Mouse (Mus musculus): ENCODE measurements at regions not wholly inside any gene's neighbourhood (a gene's known extent, or its start where the extent isn't known, plus 50 kb on each side); places are given as distances from the start of the nearest gene placed in this dataset.

DNA sequence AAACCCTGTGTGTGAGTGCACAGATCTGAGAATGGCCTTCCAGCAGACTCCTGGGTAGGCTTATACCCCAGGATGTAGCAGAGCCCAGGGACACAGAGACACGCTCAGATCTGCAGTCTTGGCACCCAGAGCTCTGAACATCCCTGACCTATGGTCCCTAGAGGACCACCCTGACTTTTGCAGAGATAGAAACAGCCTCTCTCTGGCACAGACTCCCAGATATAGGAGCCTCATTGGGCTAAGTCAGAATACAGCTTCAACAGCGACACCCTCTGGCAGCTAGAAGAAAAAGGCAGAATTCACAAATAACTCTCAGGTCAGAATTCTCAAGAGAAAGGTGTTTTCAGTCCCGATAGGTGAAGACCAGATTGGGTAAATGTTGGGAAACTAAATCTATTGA is 115.3 kb upstream of the Clint1 start:
- Histone ChIP-seq H3K9ac (no peak overlapping the region), H3K27ac (no peak overlapping the region), H3K9me3 (no peaks in the 10 kb centered on the region), H3K4me2 (no peak overlapping the region), H3K4me3 (no peak overlapping the region), H3K36me3 (no peaks in the 10 kb centered on the region), H3K4me1 (no peaks in the 10 kb centered on the region), H3K27me3 (no peaks in the 10 kb centered on the region)
- WGBS, result 21% methylated on average over 3 of the region's 3 CpGs
- ATAC-seq (ENCODE audit: borderline replicate concordance, extremely low read depth, low FRiP score, low TSS enrichment), result no peak

DNA sequence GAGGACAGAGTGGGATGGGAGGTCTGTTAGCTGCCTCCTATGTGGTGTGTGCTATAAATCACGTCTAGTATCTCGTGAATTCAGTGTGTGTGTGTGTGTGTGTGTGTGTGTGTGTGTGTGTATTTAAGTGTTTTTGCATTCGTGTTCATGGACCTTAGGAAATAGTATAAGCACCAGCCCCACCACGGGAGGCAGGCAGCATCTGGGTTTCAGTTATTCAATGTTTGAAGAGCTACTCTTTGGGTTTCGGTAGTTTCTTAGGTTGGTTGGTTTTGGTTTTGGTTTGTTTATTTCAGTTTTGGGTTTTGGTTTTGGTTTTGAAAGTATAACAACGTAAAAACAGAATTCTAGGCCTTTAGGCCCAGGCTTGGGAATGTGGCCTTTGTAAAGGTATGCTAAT is 113.5 kb upstream of the Clint1 start:
- no peaks in the 10 kb centered on the region for H3K4me1 ChIP-seq
- H3K4me3 ChIP-seq, result no peak overlapping the region
- H3K4me2 ChIP-seq, result no peak overlapping the region
- H3K27me3 ChIP-seq, result no peaks in the 10 kb centered on the region
- H3K36me3 ChIP-seq, result no peaks in the 10 kb centered on the region
- 72% methylated on average over 6 of the region's 6 CpGs for WGBS
- no peak overlapping the region for H3K9ac ChIP-seq
- no peak overlapping the region for H3K27ac ChIP-seq
- ATAC-seq (ENCODE audit: borderline replicate concordance, extremely low read depth, low FRiP score, low TSS enrichment), result no peak
- H3K9me3 ChIP-seq, result no peaks in the 10 kb centered on the region

DNA sequence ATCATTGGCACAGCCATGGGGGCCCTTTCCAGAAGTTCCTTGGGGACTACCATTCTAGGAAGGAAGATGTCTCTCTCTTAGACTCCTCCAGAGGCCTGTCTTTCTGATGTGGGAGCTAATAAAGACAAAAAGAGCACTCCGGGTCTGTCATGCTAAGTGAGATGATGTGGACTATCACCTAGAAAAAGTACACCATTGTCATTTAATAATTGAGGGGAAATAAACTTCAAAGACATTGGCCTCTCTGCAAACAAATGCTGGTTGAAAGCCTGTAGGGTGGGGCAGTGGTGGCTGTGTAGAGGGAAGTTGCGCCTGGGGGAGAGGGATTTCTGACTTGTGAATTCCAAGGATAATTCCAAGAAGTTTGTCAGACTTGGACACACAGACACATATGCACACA is 105.9 kb upstream of the Clint1 start:
- Histone ChIP-seq H3K4me2 (no peak overlapping the region), H3K27me3 (no peaks in the 10 kb centered on the region), H3K36me3 (no peaks in the 10 kb centered on the region), H3K27ac (no peak overlapping the region), H3K4me1 (no peaks in the 10 kb centered on the region), H3K4me3 (no peak overlapping the region), H3K9ac (no peak overlapping the region), H3K9me3 (no peaks in the 10 kb centered on the region)
- 67% methylated on average over 2 of the region's 2 CpGs for WGBS
- no peak for ATAC-seq (ENCODE audit: borderline replicate concordance, extremely low read depth, low FRiP score, low TSS enrichment)

GRCm38 (mm10) chr11:45750249-45750648 is 101.6 kb upstream of the Clint1 start:
- Histone ChIP-seq H3K4me2 (no peak overlapping the region), H3K36me3 (no peaks in the 10 kb centered on the region), H3K4me1 (no peaks in the 10 kb centered on the region), H3K27me3 (no peaks in the 10 kb centered on the region), H3K9ac (no peak overlapping the region), H3K9me3 (no peaks in the 10 kb centered on the region), H3K27ac (no peak overlapping the region), H3K4me3 (no peak overlapping the region)
- no peak for ATAC-seq (ENCODE audit: borderline replicate concordance, extremely low read depth, low FRiP score, low TSS enrichment)
- 67% methylated on average over 2 of the region's 2 CpGs for WGBS

- no peak overlapping the region for H3K9ac ChIP-seq
- ATAC-seq (ENCODE audit: borderline replicate concordance, extremely low read depth, low FRiP score, low TSS enrichment), result no peak
- H3K36me3 ChIP-seq, result no peaks in the 10 kb centered on the region
- no peaks in the 10 kb centered on the region for H3K27me3 ChIP-seq
- WGBS, result 43% methylated on average over 1 of the region's 1 CpGs
- no peak overlapping the region for H3K4me2 ChIP-seq
- H3K4me1 ChIP-seq, result no peaks in the 10 kb centered on the region
- no peak overlapping the region for H3K27ac ChIP-seq
- no peak overlapping the region for H3K4me3 ChIP-seq
- no peaks in the 10 kb centered on the region for H3K9me3 ChIP-seq
These were observed 99.6 kb upstream of the Clint1 start for GRCm38 (mm10) chr11:45752237-45752636.

DNA sequence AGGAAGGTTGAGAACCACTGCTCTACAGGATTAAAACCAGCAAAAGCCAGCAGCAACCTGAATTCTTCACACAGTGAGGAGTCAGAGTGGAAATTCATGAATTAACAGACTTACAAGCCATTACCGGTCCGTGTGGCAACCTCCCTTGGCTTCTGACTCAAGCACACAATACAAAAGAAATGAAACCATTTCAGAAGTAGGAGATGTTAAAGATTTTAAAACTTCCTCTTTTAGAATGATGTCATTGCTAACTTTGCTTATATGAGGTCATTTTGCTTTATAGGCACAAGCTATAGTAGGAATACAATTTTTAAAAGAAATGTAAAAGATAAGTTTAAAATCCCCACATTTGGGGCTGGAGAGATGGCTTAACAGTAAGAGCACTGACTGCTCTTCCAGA is 99.1 kb upstream of the Clint1 start:
- H3K4me1 ChIP-seq, result no peaks in the 10 kb centered on the region
- no peak overlapping the region for H3K9ac ChIP-seq
- H3K9me3 ChIP-seq, result no peaks in the 10 kb centered on the region
- H3K4me2 ChIP-seq, result no peak overlapping the region
- no peak overlapping the region for H3K27ac ChIP-seq
- H3K36me3 ChIP-seq, result no peaks in the 10 kb centered on the region
- H3K4me3 ChIP-seq, result no peak overlapping the region
- no peaks in the 10 kb centered on the region for H3K27me3 ChIP-seq
- ATAC-seq (ENCODE audit: borderline replicate concordance, extremely low read depth, low FRiP score, low TSS enrichment), result no peak
- WGBS, result 67% methylated on average over 2 of the region's 2 CpGs

DNA sequence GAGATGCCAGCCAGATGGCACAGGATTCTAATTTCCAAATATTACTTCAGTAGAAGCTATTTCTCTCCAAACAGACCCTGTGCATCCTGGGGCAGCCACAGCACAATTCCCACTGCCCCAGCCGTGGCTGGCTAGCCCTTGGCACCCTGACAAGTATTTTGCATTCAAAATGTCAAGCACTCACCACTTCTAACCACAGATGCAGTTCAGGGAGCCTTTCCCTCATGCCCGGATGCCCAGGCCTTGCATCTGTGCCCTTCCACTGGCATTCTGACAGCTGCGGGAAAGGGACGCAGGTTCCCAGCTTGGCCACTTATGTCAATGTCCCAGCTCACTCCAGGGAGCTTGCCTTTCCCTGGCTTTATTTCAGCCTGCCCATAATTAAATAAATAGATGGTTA is 84.8 kb upstream of the Clint1 start:
- WGBS, result 64% methylated on average over 4 of the region's 4 CpGs

DNA sequence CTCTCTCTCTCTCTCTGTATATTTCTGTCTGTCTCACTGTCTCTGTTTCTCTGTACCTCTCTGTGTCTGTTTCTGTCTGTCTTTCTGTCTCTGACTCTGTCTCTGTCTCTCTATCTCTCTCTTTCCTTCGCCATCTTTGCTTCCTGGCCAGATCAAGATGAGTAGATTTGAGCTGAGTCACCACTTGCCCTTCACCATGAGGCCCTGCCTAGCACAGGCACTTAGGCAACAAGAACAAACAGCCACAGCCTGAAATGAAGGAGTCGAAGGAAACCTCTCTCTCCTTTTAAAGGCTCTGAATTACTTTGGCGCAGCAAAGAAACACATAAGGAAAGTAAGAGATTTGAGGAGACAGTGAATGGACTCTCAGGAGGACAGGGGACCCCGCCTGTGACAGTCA is 69.4 kb upstream of the Clint1 start:
- no peak overlapping the region for H3K27ac ChIP-seq
- no peaks in the 10 kb centered on the region for H3K4me1 ChIP-seq
- no peaks in the 10 kb centered on the region for H3K27me3 ChIP-seq
- ATAC-seq (ENCODE audit: borderline replicate concordance, extremely low read depth, low FRiP score, low TSS enrichment), result no peak
- no peak overlapping the region for H3K9ac ChIP-seq
- no peak overlapping the region for H3K4me3 ChIP-seq
- no peaks in the 10 kb centered on the region for H3K36me3 ChIP-seq
- no peak overlapping the region for H3K4me2 ChIP-seq
- 67% methylated on average over 4 of the region's 4 CpGs for WGBS
- no peaks in the 10 kb centered on the region for H3K9me3 ChIP-seq

More for the DNA sequence above, 84.8 kb upstream of the Clint1 start:
- Histone ChIP-seq H3K4me2 (no peak overlapping the region), H3K9me3 (no peaks in the 10 kb centered on the region), H3K27me3 (no peaks in the 10 kb centered on the region), H3K4me3 (no peak overlapping the region), H3K9ac (no peak overlapping the region), H3K27ac (no peak overlapping the region), H3K36me3 (no peaks in the 10 kb centered on the region), H3K4me1 (no peaks in the 10 kb centered on the region)
- no peak for ATAC-seq (ENCODE audit: borderline replicate concordance, extremely low read depth, low FRiP score, low TSS enrichment)

- no peak overlapping the region for H3K4me2 ChIP-seq
- no peaks in the 10 kb centered on the region for H3K9me3 ChIP-seq
- H3K9ac ChIP-seq, result no peak overlapping the region
- no peak overlapping the region for H3K27ac ChIP-seq
- no peak for ATAC-seq (ENCODE audit: borderline replicate concordance, extremely low read depth, low FRiP score, low TSS enrichment)
- H3K36me3 ChIP-seq, result no peaks in the 10 kb centered on the region
- 0 out of 2 replicates have a peak, but pooled peaks cover 9% of the 10 kb centered on the region for H3K4me1 ChIP-seq
- no peak overlapping the region for H3K4me3 ChIP-seq
- WGBS, result 86% methylated on average over 9 of the region's 9 CpGs
- H3K27me3 ChIP-seq, result no peaks in the 10 kb centered on the region
These were observed 66.0 kb upstream of the Clint1 start for GRCm38 (mm10) chr11:45785806-45786205.

- no peak overlapping the region for H3K27ac ChIP-seq
- H3K36me3 ChIP-seq, result no peaks in the 10 kb centered on the region
- H3K4me3 ChIP-seq, result no peak overlapping the region
- WGBS, result 89% methylated on average over 5 of the region's 5 CpGs
- no peaks in the 10 kb centered on the region for H3K27me3 ChIP-seq
- 0 out of 2 replicates have a peak, but pooled peaks cover 10% of the 10 kb centered on the region for H3K4me1 ChIP-seq
- no peak overlapping the region for H3K9ac ChIP-seq
- H3K4me2 ChIP-seq, result no peak overlapping the region
- H3K9me3 ChIP-seq, result no peaks in the 10 kb centered on the region
- no peak for ATAC-seq (ENCODE audit: borderline replicate concordance, extremely low read depth, low FRiP score, low TSS enrichment)
These were observed 64.4 kb upstream of the Clint1 start for GRCm38 (mm10) chr11:45787408-45787807.

GRCm38 (mm10) chr11:45789886-45790285 is 62.0 kb upstream of the Clint1 start:
- no peaks in the 10 kb centered on the region for H3K27me3 ChIP-seq
- WGBS, result 57% methylated on average over 3 of the region's 3 CpGs
- H3K27ac ChIP-seq, result no peak overlapping the region
- H3K36me3 ChIP-seq, result no peaks in the 10 kb centered on the region
- no peak overlapping the region for H3K4me3 ChIP-seq
- H3K9me3 ChIP-seq, result no peaks in the 10 kb centered on the region
- no peak overlapping the region for H3K9ac ChIP-seq
- no peak for ATAC-seq (ENCODE audit: borderline replicate concordance, extremely low read depth, low FRiP score, low TSS enrichment)
- no peak overlapping the region for H3K4me2 ChIP-seq
- 0 out of 2 replicates have a peak, but pooled peaks cover 10% of the 10 kb centered on the region for H3K4me1 ChIP-seq

- H3K4me3 ChIP-seq, result no peak overlapping the region
- no peak; the same call in 1 of the 2 replicates for ATAC-seq (ENCODE audit: borderline replicate concordance, extremely low read depth, low FRiP score, low TSS enrichment)
- H3K27ac ChIP-seq, result no peak overlapping the region
- H3K4me2 ChIP-seq, result no peak overlapping the region
- 69% methylated on average over 8 of the region's 8 CpGs for WGBS
- no peak overlapping the region for H3K9ac ChIP-seq
- H3K27me3 ChIP-seq, result no peaks in the 10 kb centered on the region
- H3K36me3 ChIP-seq, result no peaks in the 10 kb centered on the region
- H3K9me3 ChIP-seq, result no peaks in the 10 kb centered on the region
- peaks cover 10% of the 10 kb centered on the region; the same call in 1 of the 2 replicates for H3K4me1 ChIP-seq
These were observed 61.3 kb upstream of the Clint1 start for GRCm38 (mm10) chr11:45790504-45790903.

DNA sequence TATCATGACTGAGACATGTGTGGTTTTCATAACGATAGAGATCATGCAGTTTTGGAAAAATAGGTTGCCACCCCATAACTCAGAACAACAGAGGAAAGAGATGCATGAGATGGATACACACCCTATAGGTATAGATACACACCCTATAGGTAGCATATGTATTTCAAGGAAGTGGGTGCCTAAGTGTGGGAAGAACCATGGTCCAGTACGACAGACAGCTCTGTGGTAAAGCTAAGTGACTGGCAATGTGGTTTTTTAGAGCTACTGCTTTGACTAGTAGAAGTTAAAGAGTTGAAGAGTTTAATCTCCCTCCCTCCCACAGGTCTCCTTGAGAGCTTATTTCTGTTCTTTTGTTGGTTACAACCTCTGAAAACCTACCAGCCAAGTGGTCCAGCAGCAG is 60.2 kb upstream of the Clint1 start:
- Histone ChIP-seq H3K36me3 (no peaks in the 10 kb centered on the region), H3K9me3 (no peaks in the 10 kb centered on the region), H3K27ac (no peak overlapping the region), H3K27me3 (no peaks in the 10 kb centered on the region), H3K4me2 (no peak overlapping the region), H3K4me3 (no peak overlapping the region), H3K9ac (no peak overlapping the region), H3K4me1 (peaks cover 10% of the 10 kb centered on the region; the same call in 1 of the 2 replicates)
- no peak for ATAC-seq (ENCODE audit: borderline replicate concordance, extremely low read depth, low FRiP score, low TSS enrichment)
- 82% methylated on average over 2 of the region's 2 CpGs for WGBS
